Mouse (Mus musculus) frontal cortex, postnatal 14 days (tissue): ENCODE data around the gene Hmg20a.

Source experiments
- DNase-seq, 2 experiments: peaks; one replicate each; pipeline ENCODE4 v3.0.0; 2022; ENCODE audit warnings: low spot score in 2 of 2

Gene Hmg20a

DNA sequence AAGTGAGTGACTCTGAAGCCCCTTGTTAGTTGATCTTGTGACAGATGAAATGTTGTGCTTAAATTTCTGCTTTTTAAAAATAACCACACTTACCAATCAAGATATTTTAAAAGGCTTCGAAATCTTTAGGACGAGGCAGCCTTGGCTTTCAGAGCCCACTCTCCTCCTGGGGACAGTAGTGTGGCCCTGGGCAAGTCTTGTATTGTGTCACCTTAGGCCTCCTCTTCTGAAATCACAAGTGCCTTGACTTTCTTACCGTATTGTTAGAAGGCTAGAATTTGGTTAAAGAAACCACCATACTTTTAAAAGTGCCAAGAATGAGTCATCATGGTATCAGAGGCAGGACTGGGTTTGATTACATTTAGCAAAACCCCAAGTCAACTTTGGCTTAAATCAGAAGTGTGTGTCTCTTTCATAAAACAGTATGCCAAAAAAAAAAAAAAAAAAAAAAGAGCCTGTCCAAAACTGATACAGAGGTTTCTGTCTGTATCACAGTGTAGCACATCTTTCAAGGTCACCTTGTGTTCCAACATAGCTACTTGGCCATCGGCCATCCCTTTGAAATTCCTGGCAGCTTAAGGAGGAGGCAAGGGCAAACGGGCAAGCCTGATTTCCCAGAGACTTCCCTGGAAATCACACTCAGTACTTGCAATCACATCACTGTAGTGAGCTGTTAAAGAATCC, 78.9 kb downstream of the Hmg20a start:
- no peak for DNase-seq

DNA sequence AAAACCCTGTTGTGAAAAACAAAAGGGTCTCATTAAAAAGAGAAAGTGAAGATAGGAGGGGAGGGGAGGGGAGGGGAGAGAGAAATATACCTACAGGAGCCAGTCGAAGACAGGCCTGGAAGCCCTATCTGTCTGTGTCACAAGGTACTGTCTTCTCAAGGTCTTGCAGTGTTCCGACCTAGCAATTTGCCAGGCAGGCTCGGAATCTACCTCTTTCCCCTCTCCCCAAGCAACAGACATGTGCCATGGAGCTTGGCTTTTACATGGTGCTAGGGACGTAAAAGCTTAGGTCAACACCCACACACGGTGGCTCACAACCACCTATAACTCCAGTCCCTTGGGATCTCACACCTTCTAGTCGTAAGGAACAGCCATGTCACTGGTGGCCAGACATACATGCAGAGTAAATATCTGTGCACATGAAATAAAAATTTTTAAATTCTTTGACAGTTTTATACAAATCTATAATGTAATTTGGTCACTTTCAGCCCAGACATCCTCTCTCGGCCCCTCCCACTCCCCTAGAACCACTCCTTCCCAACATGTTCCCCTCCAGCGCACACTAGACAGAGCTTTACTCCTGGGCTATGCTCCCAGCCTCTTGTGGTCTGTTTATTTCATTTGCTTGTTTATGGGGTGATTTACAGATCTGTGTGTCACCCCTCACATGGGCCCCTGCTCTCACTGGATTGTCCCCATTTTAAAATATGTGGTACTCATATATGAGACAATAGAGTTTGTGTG, 81.1 kb downstream of the Hmg20a start:
- no peak for DNase-seq

DNA sequence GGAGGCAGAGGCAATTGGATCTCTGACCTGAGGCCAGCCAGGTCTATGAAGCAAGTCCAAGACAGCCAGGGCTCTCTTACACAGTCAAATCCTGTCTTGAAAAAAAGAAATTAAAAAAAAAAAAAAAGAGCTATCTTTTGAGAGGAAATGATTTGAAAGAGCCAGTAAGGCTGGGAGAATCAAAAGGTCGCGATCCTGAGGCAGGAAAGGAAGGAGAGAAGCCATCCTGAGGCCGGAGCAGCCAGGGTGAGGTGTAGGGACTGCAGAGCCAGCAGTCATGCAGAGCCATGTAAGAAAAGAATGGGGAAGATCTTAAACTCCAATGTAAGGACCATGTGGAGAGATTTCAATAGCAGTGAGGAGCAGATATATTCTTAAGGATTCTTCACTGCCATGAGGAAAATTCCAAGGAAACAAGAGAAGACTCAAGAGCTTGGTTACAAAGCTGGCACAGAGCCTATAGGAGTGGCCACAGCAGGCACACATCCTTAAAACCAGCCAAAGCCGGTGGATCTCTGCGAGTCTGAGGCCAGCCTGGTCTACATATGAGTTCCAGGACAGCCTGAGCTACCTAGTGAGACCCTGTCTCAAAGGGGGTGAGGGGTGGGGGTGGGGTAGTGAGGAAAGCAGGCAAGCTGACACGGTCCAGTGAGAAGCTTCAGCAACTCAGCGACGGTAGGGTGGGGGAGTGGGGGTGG, 82.6 kb downstream of the Hmg20a start:
- no peak for DNase-seq

DNA sequence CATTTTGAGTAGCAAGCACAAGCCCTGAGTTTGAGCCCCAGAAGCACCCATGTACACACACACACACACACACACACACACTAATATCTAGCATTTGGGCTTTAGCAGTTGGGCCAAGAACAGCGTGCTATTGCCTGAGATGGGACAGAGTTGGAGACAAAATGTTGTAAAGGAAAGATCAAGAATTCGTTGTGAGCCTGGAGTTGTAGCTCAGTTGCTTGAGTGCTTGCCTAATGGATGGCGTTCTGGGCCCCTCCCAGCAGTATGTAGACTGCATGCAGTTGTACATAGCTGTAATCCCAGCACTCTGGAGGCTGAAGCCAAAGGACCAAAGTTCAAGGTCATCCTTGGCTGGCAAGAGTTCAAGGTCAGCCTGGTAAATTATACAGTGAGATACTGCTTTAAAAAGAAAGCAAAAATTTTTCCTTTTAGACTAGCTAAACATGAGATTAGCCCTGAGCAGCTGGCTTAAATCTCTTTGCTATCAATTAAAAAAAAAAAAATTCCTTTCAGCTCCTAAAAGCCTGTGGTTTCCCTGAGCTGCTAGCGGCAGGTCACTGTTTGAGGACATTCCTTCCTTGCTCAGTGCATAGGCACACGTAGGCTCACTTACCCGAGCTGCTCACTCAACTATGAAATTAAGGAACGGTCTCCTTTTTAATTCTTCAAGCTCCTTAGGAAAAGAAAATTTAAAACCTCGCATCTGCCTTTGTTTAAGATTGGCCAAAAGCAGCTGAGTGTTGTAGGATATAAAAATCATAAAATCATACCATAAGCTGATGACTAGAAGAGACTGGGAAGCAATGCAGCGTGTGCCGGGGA, 83.5 kb downstream of the Hmg20a start:
- DNase-seq = no peak

DNA sequence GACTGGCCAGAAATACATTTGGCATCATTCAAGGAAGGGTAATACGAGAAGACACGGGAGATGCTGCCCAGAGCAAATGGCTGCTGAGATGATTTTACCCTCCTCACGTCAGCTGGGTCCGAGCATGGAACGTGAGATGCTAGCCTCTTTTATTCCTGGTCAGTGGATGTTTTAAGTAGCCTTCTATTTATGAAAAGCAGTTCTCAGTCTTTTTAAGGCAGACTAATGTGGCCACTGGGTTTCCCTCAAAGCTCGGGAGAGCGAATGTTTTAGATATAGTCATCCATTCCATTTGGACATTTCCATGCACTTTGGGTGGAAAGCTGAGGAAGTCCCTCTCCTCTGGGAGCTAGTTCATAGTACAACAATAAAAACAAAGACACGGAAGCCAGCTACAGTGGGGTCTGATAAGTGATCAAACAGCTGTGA, 84.1 kb downstream of the Hmg20a start:
- no peak for DNase-seq

DNA sequence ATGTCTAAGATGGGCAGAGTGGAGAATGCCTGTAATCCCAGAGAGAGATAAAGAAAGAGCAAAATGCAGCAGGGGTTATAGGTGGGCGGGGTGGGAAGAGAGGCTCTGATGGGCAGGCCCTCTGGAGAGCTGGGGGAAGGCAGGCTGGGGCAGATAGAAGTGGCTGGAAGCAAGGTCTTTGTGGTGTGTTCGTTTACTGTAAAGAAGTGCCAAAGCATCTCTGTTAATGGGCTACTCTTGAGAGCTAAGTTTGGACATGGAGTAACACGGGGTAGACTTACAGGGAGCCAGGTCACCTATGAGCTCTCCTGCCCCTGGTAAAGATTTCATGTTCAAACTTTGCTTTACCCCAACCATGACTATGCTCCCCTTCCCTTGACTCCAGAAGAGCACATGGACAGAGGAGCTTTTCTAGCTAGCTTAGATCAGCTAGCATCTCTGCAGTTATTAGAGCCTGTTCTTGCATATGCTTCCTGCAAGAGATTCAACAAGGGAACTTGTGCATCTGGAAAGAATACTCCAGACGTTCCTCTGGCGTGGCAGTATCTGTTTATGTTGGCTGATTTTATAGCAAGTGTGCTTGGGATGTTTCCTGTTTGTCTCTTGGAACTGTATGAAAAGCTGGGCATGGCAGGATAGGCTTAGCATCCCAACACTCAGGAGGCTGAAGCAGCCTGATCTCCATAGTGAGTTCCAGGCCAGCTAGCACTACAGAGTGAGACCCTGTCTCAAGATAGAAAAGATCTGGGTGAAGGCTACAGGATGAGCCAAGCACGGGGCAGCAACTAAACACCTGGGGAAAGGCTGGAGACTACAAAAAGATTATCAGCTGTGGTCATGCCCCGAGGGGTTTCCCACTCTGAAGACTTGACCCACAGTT, 85.5 kb downstream of the Hmg20a start:
- DNase-seq = no peak

DNA sequence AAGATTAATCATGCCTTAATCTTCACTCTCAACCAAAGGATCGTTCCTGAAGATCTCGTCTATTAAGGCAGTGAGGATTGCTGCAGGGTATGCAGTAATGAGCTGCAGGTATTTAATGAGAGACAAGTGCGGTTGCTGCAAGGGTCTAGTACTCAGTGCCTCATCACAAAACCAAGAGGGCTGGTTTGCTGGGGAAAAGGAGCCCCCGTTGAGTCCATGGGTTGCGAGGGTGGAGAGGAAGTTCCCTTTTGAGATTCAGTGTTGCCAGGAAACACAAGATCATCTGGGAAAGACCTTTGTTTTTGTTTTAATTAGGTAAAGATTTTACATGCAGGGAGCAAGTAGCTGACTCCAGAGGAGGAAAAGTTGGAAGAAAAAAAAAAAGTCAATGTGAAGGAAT, 86.1 kb downstream of the Hmg20a start:
- DNase-seq = no peak

DNA sequence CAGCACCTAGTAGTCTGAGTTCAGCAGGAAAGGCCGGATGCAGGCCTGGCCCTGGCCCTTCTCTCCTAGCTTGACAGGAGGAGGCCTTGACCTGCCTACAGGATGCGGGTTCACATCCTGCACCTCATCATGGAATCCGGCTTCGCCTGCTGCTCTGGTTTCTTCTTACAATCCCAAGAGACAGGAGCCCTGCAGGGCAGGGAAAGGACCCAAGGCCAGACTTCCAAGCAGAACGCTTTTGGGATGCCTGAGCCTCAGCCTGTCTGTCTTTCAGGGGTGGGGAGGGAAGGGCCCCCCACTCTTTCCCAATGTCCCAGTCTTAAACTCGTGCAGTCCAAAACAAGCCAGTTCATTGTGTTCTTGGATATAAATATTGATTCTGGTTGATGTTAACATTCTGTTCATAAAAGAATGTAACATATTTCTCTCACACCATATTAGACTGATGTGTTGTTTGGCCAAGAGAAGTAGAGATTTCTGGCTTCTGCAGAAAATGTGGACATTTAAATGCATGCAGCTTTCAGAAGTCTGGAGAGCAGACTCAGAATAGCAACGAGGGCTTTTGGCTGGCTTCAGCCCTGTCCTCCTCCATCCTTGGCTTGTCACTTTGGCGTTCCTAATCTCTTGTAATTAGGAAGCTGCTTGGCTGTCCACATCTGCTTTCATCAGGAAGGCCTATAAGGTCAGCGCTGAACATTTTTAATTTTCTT, 86.8 kb downstream of the Hmg20a start:
- no peak for DNase-seq

DNA sequence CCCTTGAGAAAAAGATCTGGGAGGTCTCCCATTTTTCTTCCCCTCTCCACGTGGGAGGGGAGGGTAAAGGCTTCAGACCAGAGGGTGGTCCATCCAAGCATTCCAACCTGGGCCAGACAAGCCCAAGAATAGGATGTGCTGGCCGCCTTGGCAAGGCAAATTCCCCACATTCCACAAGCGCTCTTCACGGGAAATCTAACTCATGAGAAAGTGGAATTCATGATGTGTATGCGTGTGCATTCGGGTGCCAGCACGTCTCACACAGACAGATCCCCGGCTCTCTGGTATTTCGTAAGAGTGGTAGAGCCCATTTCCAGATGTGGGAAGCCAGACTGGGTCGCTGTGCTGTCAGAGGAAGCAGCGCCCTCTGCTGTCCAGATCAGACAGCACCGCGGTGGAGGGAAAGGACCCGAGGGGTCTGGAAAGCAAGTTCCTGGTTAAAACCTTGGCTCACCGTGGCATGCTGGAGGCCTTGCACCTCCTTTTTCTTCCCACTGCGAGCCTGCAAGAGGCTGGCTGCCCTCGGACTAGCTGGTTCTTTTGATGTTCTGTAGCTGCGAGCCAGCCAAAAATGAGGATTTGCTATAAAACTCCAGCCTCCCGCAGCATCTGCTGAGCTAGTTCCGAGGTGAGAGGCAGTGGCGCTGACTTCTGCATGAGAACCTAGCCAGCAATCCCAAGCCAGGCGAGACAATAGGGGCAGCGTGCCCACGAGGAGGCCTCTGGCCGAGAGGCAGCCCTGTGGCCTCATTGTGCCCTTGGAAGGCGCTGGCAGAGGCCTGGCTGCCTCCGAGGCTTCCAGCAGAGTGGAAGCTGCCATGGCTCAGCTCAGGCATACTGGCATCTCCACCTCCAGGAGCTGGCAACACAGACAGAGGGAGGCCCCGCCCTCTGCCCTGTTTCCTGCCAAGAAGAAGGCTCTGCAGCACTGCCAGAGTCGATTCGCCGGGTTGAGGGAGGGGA, 87.7 kb downstream of the Hmg20a start:
- DNase-seq = peak; percentile 85 to 88

DNA sequence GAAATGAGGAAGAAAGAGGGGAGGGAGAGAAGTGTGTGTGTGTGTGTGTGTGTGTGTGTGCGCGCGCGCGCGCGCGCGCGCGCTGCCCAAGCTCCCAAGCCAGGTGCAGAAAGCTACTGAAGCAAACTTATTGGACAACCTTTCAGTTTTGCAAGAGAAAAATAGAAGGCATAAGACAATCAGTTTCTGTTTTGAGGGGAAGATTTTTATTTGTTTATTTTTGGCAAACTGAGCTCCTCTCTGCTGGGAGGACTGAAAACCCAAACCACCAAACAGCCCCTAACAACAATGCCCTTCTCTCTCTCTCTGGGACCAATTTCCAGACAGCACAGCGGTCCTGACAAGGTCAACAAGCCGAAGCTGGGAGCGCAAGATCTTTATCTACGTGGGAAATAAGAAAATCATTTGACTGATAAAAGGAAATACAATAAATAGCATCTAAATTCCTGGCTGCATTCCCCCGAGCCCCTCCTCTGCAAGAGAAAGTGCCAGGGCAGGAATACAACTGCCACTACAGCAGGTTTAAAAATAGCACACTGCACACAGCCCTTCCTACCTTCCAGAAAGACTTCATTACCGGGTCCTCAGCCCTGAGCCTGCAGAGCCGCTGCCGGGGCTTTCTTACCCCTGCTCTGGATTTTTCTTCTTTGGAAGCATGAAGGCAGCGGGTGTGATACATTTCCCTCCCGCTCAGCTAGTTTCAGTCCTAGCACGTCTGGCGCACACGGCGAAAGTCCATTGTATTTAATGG, 88.7 kb downstream of the Hmg20a start:
- DNase-seq = no peak

DNA sequence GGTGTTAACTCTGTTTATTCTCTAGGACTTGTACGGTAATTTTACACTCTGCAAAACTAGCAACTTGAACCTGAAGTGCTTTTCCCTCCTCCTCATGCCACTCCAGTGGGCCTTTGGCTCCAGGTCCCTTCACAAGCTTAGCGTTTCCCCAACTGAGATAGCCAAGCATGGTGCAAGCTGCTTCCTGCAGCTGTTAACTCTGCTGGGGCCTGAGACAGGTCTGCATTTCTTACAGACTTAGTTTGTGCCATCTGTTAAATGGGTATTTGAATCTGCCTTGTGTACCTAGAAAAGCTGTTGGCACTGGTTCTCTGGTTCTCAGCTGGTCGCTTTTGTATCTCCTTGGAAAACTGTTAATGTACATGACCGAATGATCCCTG, 89.3 kb downstream of the Hmg20a start:
- no peak for DNase-seq

DNA sequence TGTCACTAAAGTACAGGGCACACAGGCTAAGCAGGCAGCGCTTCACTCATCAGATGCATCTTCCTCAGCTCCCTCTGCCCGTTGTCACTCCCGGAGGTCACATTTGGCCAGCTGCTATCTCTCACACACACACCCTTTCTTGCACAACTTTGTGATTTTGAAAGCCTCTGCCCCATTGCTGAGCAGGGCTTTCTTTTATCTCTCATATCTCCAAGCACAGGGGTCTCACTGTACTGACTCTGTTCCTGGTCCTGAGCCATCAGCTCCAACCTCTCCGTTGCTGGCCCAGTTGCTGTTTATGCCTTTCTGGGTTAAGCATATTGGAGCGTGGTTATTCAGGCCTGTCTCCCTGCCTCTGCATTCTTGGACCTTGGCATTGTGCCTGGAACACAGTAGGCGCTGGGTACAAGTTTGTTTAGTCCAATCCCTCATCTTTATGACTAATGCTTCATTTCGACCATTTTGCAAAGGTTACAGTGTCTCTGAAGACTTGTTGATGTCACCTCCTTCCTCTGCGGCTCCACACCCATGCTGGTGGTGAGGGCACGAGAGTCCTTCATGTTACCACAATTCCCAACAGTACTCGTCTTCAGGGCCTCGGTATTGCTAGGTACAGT, 90.5 kb downstream of the Hmg20a start:
- no peak for DNase-seq

DNA sequence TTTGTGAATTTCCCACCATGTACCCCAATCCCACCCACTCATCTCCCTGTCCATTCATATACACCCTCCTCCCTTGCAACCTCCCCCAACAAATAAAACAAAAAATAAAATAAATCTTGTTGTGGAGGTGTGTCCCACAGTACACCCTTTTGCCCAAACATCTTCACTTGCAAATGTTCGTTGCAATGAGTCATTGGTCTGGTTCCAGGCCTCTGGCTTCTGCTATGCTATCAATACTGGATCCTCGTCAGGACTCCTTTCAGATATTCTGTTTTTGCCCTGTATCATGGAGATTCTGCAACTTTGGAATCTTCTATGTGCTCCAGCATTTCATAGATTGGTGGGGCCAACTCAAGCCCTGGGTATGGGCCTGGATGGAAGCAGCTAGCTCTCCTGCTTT, 91.9 kb downstream of the Hmg20a start:
- DNase-seq = no peak

DNA sequence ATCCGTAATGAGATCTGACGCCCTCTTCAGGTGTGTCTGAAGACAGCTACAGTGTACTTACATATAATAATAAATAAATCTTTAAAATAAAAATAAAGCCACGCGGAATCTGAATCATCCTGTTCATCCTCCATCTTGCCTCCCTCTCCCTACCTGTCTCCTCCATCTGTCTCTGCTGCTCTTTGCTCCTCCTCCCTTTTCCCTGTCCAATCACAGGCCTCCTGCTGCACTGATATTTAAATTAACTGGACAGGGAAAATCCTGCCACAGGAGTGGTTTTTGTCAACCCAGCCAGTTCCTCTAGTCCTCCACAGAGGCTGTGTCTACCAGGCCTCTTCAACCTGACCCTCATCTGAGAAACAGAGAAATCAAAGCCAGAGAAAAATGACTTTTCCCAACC, 94.1 kb downstream of the Hmg20a start:
- DNase-seq = no peak

DNA sequence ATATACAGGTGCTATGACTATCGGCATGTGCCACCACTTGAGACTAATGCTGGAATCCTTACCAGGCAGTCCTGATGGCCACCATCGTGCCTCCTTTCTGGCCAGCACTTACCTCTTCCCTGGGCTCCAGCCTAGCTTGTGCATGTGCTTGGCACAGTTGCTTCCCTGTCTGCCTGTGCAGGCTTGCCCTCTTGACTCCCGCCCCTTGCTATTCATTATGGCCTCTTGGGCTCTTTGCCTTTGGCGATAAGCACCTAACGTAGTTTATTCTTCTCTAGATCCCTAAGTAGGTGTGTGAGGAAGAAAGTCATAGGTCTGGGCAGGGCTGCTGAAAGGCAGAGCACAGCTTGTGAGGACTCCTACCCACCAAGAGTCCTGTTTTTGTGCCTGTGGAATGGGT, 96.7 kb downstream of the Hmg20a start:
- DNase-seq = no peak

DNA sequence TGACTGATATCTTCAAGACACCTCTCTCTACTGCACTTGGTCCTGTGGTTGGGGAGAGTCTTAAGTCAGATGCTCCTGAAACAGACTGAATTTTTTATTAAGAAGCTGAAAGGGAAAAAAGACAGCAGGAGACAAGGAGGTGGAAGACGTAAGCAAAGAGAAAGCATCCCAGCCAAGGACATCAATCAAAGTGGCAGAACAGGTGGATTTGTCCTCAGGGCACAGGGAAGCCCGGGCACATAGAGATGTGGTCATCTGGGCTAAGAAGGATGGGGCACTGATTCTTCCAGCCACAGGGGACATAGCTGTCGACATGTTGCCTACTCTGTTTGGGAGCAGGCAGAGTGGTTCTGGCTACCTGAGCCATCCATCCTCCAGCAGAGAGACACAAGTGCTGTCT, 97.8 kb downstream of the Hmg20a start:
- no peak for DNase-seq

DNA sequence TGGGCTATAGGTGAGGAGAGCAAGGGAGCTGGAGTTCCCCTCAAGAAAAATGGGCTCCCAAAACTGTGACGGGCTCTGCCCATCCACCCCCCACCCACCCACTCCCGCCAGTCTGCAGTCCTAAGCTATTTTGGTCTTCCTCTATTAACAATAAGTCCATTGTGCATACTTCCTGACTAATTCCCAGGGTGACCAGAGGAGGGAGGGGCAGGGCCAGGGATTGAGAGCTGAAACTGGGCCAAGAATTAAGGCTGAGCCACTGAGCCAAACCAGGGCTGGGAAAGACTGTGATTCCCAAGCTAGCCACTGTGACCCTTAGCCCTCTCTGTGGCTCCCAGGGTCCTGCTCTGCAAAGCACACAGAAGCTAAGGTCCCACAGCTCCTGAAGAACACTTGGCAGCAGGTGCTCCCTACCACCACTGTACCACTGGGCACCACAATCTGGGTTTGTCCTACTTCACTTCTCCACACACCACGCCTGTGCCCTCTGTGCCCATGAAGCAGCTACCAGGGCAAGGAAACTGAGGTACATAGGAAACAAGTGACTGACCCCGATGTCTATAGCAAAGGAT, 98.4 kb downstream of the Hmg20a start:
- DNase-seq = no peak

DNA sequence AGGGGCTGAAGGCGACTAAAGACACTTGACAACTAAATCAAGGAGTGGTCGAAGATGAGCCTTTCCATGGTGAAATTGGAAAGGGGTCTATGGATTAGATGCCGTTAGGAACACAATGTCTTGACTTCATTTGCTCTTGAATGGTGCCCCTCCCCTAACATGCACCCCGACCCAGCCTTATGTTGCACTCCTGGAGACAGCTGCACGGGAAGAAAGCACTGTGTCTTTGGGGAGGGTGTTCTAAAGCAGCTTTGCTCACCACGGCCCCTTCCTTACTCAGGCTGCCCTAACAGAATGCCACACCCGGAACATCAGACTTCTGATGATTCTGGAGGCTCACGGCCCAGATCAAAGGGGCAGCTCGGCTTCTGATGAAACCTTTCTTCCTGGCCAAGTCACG, 103.9 kb downstream of the Hmg20a start:
- DNase-seq = no peak
